Mouse (Mus musculus): ENCODE results near the gene Hoxa4.

- TF ChIP-seq CTCF (IDR thresholded peaks at IDR 0.05; ENCODE audit: extremely low read depth, insufficient read depth, low read length) (no peak), POLR2A (IDR thresholded peaks at IDR 0.05; ENCODE audit: extremely low read depth, insufficient read depth, low read length) (no peak)
These were observed 17.9 kb downstream of the Hoxa4 start for GRCm38 (mm10) chr6:52173648-52174047.
